Mouse (Mus musculus) frontal cortex, adult 2 months (tissue): ENCODE data around the gene Crnkl1. TPM values are rescaled to one million over a fixed set of nuclear protein-coding genes. Genes with fewer than 3 reads are reported as not detected.

Experiments used
- DNase-seq, 2 experiments: peaks; one replicate each; pipeline ENCODE4 v3.0.0; 2022; ENCODE audit warnings: low spot score in 1 of 2; ENCODE audit errors: extremely low spot score in 1 of 2
- polyA plus RNA-seq: library from polyadenylated mRNA; depleted of rRNA; stranded (reverse); fragments of >200 nt; gene quantifications from 2 replicates; pipeline ENCODE4 v1.2.3, GENCODE M21; 2012; rRNA removed

Crnkl1 gene
- polyA plus RNA-seq, 1 experiment, result 11.8 TPM

DNA sequence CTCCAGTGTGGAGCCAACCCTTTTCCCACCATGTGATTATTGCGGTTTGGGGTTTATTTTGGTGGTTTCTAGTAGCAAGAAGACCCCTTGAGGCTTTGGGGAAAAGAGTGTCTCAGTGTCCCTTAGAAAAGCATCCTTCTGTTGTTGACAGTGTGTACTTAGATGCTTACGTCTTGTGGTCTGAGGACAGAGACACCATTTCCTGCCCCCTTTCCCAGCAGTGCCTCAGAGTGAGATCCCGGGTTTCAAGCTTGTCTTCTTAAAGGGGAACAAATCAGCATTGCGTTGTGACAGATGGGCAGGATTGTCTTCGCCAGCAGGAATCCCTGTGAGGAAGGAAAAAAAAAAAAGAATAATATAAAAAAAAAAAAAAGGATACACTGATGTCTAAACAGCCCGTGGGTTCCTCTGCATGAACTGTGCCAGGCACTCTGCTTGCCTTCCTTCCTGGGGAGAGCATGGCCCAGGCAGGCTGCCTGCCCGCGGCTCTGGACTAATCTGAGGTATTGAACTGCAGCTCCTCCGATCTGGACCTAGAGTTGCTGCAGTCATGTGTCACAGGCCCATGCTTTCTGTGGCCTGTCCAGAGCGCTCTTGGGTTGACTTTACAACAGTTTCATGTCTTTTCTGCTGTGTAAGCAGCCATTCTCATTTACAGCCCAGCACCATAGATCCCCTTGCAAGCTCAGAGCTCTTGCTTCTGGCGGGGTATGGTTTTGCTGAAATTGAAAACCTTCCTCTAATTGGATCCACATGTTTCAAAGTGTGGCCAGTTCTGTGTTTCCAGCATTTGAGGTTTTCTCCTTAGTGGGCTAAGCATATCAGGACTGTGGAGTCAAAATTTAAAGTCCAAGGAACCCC is 53.7 kb downstream of the Crnkl1 start:
- DNase-seq, result no peak

- no peak for DNase-seq
Observed at GRCm38 (mm10) chr2:145877191-145877590, 57.6 kb downstream of the Crnkl1 start.

DNA sequence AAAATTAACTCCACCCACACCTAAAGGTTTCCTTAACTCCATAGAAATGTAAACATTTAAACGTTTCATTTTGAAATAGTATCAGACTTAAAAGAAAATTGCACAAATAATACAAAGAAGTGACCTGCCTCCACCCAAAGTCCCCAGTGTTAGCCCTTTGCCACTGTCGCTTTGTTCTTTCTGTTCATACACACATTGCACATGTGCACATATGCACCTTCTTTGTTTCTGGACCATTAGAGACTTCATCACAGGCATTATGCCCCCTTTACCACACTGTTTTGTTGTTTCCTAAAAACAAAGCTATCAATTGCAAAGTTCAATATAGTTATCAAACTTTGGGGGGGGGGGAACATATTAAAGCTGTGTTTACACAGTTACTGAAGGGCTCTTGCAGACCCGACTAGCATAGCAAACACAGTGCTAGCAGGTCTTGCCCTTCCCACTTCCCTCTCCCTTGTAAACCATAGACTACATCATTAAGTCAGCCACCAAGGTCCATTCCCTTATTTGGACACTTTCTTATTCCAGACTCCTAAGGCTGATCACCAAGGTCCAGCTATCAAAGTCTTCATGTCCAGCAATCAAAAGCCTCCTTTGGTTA is 59.8 kb downstream of the Crnkl1 start:
- DNase-seq, result no peak

DNA sequence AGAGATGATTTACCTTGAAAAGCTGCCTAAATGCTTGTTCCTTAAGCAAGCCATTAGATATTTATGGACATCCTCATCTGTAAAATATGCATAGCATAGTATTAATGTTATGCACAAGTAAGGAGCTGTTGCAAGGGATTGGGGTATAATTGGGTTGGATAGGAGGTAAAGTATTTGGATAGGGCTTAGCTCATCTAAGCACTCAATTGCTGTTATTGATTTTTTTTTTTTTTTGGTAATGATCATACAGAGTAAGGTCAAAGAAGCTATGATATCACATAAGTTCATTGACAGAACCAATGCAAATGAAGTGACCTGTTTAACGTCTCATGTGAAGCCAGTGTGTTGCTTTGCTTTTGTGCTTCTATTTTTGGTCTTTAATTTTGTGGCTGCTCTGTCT is 60.9 kb downstream of the Crnkl1 start:
- DNase-seq, result no peak

DNA sequence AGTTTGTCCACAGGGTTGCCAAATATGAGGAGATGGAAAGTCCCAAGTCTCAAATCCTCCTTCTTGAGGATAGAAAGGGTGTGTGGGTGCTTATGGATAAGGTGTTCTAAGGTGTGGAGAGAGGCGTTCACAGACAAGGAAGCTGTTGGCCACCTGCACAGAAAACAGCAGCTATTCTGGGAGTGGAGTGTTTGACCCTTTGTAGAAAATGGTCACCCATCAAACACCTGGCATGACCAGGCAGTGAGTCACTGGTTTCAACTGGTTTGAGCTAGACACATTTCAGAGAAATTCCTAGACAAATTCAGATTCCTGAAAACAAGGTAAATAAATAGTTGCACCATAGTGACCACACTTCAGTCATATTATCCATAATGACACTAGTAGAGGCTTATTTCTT is 62.7 kb downstream of the Crnkl1 start:
- DNase-seq, result no peak

DNA sequence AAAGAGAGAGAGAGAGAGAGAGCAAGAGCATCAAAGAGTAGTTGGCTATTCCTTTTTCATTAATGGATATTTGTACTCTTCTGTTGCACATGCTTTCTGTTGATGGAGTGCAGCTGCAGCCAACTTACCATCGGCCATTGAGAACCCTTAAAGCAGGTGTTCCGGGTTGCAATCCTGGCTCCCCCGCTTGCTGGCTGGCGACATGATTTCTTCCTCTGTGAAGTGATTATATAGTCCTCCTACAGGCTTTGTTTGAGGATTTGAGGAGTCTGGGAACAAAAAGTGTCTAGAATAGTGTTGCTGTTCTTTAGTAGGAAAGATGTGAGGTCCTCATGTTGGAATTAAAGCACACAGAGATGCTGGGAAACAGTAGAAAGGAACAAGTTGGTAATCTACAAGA is 63.5 kb downstream of the Crnkl1 start:
- no peak for DNase-seq

Other genes starting within 250 kb of the Crnkl1 start
- gene Naa20, start 32.9 kb downstream of the Crnkl1 start, polyA plus RNA-seq, result 71.1 and 90.5 TPM in 2 replicates
- gene Cfap61, start 230 bp downstream of the Crnkl1 start, polyA plus RNA-seq, result 4.0 TPM in 2 replicates